Comparison of ENCODE assay signal across 8 mouse cellular contexts in genomic region chr11:58331149-58331495, GRCm38 (mm10). TPM values are rescaled to one million over a fixed set of nuclear protein-coding genes. Genes with fewer than 3 reads are reported as not detected.
DNase-seq lines count a peak whose midpoint lies in the region; ATAC-seq and TF ChIP-seq lines count a peak whose summit lies in the region.

No protein-coding gene starts in this region.

- peak overlapping the region; percentile 98 for H3K4me2 ChIP-seq in midbrain, embryonic 12.5 days (replicated peaks)

- no peaks in the 10 kb centered on the region for H3K9me3 ChIP-seq in hindbrain, embryonic 10.5 days
- no peaks in the 10 kb centered on the region for H3K9me3 ChIP-seq in midbrain, embryonic 12.5 days

- no peak overlapping the region; the same call in 1 of the 2 replicates for H3K27ac ChIP-seq in kidney, adult 2 months (ENCODE audit: insufficient read depth, low read depth, low read length)
- H3K27ac ChIP-seq in cerebellum, adult 2 months (ENCODE audit: insufficient read depth, low read length): no peak overlapping the region
- H3K27ac ChIP-seq in hindbrain, embryonic 10.5 days: peak overlapping the region; percentile 94
- no peak overlapping the region; the same call in 1 of the 2 replicates for H3K27ac ChIP-seq in midbrain, embryonic 12.5 days (replicated peaks)

- WGBS in kidney, adult 2 months: 10% methylated on average over 10 of the region's 10 CpGs
- WGBS in cerebellum, adult 2 months: 7% methylated on average over 10 of the region's 10 CpGs
- 24% methylated on average over 10 of the region's 10 CpGs for WGBS in hindbrain, embryonic 10.5 days
- WGBS in midbrain, embryonic 12.5 days: 22% methylated on average over 10 of the region's 10 CpGs

- no peaks in the 10 kb centered on the region for H3K27me3 ChIP-seq in kidney, adult 2 months (replicated peaks; ENCODE audit: control insufficient read depth, insufficient read depth, low read length)
- H3K27me3 ChIP-seq in cerebellum, adult 2 months (ENCODE audit: control insufficient read depth, insufficient read depth, low read length): no peaks in the 10 kb centered on the region
- no peaks in the 10 kb centered on the region for H3K27me3 ChIP-seq in hindbrain, embryonic 10.5 days (ENCODE audit: insufficient read depth, poor library complexity, severe bottlenecking)
- H3K27me3 ChIP-seq in midbrain, embryonic 12.5 days: no peaks in the 10 kb centered on the region

- TF ChIP-seq POLR2A in kidney, adult 2 months (IDR thresholded peaks at IDR 0.05; ENCODE audit: low read depth, low read length): no peak
- no peak for TF ChIP-seq POLR2A in cerebellum, adult 2 months (IDR thresholded peaks at IDR 0.05; ENCODE audit: borderline replicate concordance, insufficient read depth, low read length)

- peak overlapping the region; percentile 85 for H3K9ac ChIP-seq in midbrain, embryonic 12.5 days (replicated peaks)

- DNase-seq in kidney, adult 2 months: no peak
- DNase-seq in kidney, postnatal 14 days: no peak
- DNase-seq in cerebellum, adult 2 months: no peak
- no peak for DNase-seq in hindbrain, embryonic 10.5 days (ENCODE audit: low spot score)
- DNase-seq in urinary bladder, adult 2 months (ENCODE audit: low spot score): no peak
- no peak for DNase-seq in frontal cortex, postnatal 10 days (ENCODE audit: low spot score in 2 of 2)

- H3K36me3 ChIP-seq in kidney, adult 2 months (ENCODE audit: control insufficient read depth, insufficient read depth, low read length): no peaks in the 10 kb centered on the region
- H3K36me3 ChIP-seq in hindbrain, embryonic 10.5 days: peaks cover 56% of the 10 kb centered on the region
- H3K36me3 ChIP-seq in midbrain, embryonic 12.5 days: peaks cover 43% of the 10 kb centered on the region

- ATAC-seq in midbrain, embryonic 12.5 days (ENCODE audit: low FRiP score, low read depth): peak; percentile 7; the same call in 1 of the 2 replicates
- ATAC-seq in megakaryocyte-erythroid progenitor cell, adult 5-6 weeks (replicated peaks; ENCODE audit: low FRiP score, low TSS enrichment, poor library complexity, severe bottlenecking): no peak

- peaks cover 8% of the 10 kb centered on the region for H3K4me1 ChIP-seq in kidney, adult 2 months (ENCODE audit: control insufficient read depth, insufficient read depth, low read length)
- H3K4me1 ChIP-seq in cerebellum, adult 2 months (ENCODE audit: control insufficient read depth, insufficient read depth, low read length): peaks cover 20% of the 10 kb centered on the region
- peaks cover 31% of the 10 kb centered on the region for H3K4me1 ChIP-seq in hindbrain, embryonic 10.5 days (replicated peaks)
- peaks cover 33% of the 10 kb centered on the region for H3K4me1 ChIP-seq in midbrain, embryonic 12.5 days

- TF ChIP-seq CTCF in kidney, adult 2 months (conservative IDR thresholded peaks at IDR 0.05; ENCODE audit: insufficient read depth, insufficient read length, low read depth, low read length): no peak
- no peak for TF ChIP-seq CTCF in cerebellum, adult 2 months (IDR thresholded peaks at IDR 0.05; ENCODE audit: borderline replicate concordance, insufficient read depth, low read depth, low read length)

- peak overlapping the region; percentile 72 for H3K4me3 ChIP-seq in kidney, adult 2 months (ENCODE audit: insufficient read depth, low read depth, low read length)
- H3K4me3 ChIP-seq in cerebellum, adult 2 months (replicated peaks; ENCODE audit: insufficient read depth, low read depth, low read length): peak overlapping the region; percentile 100
- H3K4me3 ChIP-seq in hindbrain, embryonic 10.5 days: peak overlapping the region; percentile 73
- peak overlapping the region; percentile 89 for H3K4me3 ChIP-seq in midbrain, embryonic 12.5 days

RNA-seq across cellular contexts. Expression of gene Sh3bp5l, which starts 0.6 kb away (rescaled TPM):
- polyA plus RNA-seq in kidney, adult 2 months (2012; rRNA removed): 29.7 and 32.8 TPM in 2 replicates
- polyA plus RNA-seq in cerebellum, adult 2 months (2012; rRNA removed): 63.3 and 64.5 TPM in 2 replicates
- polyA plus RNA-seq in hindbrain, embryonic 10.5 days (2016; fragmentation: Nextera tagmentation; extraction: Ambion mirVana): 50.7 and 52.0 TPM in 2 replicates
- 50.6 and 51.0 TPM in 2 replicates for polyA plus RNA-seq in midbrain, embryonic 12.5 days (2016; fragmentation: Nextera tagmentation; extraction: Ambion mirVana)
- 22.0 and 23.9 TPM in 2 replicates for polyA plus RNA-seq in urinary bladder, adult 2 months (2012; rRNA removed)
- 12.8 and 13.8 TPM in 2 replicates for total RNA-seq in megakaryocyte-erythroid progenitor cell, adult 5-6 weeks (2014; fragmentation: Nextera tagmentation)
- total RNA-seq in megakaryocyte-erythroid progenitor cell, adult 5-6 weeks (2017): 10.4 and 20.9 TPM in 2 replicates

RNA-seq across cellular contexts. Expression of gene Zfp672, which starts 1.0 kb away (rescaled TPM):
- 30.8 and 38.3 TPM in 2 replicates for polyA plus RNA-seq in kidney, adult 2 months (2012; rRNA removed)
- polyA plus RNA-seq in cerebellum, adult 2 months (2012; rRNA removed): 45.5 and 45.9 TPM in 2 replicates
- 28.4 and 30.4 TPM in 2 replicates for polyA plus RNA-seq in hindbrain, embryonic 10.5 days (2016; fragmentation: Nextera tagmentation; extraction: Ambion mirVana)
- polyA plus RNA-seq in midbrain, embryonic 12.5 days (2016; fragmentation: Nextera tagmentation; extraction: Ambion mirVana): 33.9 and 35.9 TPM in 2 replicates
- 43.2 and 48.6 TPM in 2 replicates for polyA plus RNA-seq in urinary bladder, adult 2 months (2012; rRNA removed)
- 60.9 and 65.9 TPM in 2 replicates for total RNA-seq in megakaryocyte-erythroid progenitor cell, adult 5-6 weeks (2014; fragmentation: Nextera tagmentation)
- 28.5 and 30.9 TPM in 2 replicates for total RNA-seq in megakaryocyte-erythroid progenitor cell, adult 5-6 weeks (2017)

RNA-seq across cellular contexts. Expression of gene Zfp692, which starts 24.3 kb away (rescaled TPM):
- polyA plus RNA-seq in kidney, adult 2 months (2012; rRNA removed): 14.8 and 20.8 TPM in 2 replicates
- 74.5 and 81.1 TPM in 2 replicates for polyA plus RNA-seq in cerebellum, adult 2 months (2012; rRNA removed)
- 24.2 and 28.2 TPM in 2 replicates for polyA plus RNA-seq in hindbrain, embryonic 10.5 days (2016; fragmentation: Nextera tagmentation; extraction: Ambion mirVana)
- 26.4 and 28.5 TPM in 2 replicates for polyA plus RNA-seq in midbrain, embryonic 12.5 days (2016; fragmentation: Nextera tagmentation; extraction: Ambion mirVana)
- 30.9 and 46.0 TPM in 2 replicates for polyA plus RNA-seq in urinary bladder, adult 2 months (2012; rRNA removed)
- total RNA-seq in megakaryocyte-erythroid progenitor cell, adult 5-6 weeks (2014; fragmentation: Nextera tagmentation): 34.0 and 66.1 TPM in 2 replicates
- 25.0 and 26.7 TPM in 2 replicates for total RNA-seq in megakaryocyte-erythroid progenitor cell, adult 5-6 weeks (2017)

RNA-seq across cellular contexts. Expression of gene Lypd8, which starts 47.7 kb away (rescaled TPM):
- polyA plus RNA-seq in kidney, adult 2 months (2012; rRNA removed): 0.22 and 0.31 TPM in 2 replicates
- 0.08 and 0.10 TPM in 2 replicates for polyA plus RNA-seq in cerebellum, adult 2 months (2012; rRNA removed)
- not detected in 2 replicates for polyA plus RNA-seq in hindbrain, embryonic 10.5 days (2016; fragmentation: Nextera tagmentation; extraction: Ambion mirVana)
- not detected in 2 replicates for polyA plus RNA-seq in midbrain, embryonic 12.5 days (2016; fragmentation: Nextera tagmentation; extraction: Ambion mirVana)
- 1.8 TPM in 2 replicates for polyA plus RNA-seq in urinary bladder, adult 2 months (2012; rRNA removed)
- not detected in 2 replicates for total RNA-seq in megakaryocyte-erythroid progenitor cell, adult 5-6 weeks (2014; fragmentation: Nextera tagmentation)
- total RNA-seq in megakaryocyte-erythroid progenitor cell, adult 5-6 weeks (2017): not detected in 2 replicates

RNA-seq across cellular contexts. Expression of gene 4930438A08Rik, which starts 56.5 kb away (rescaled TPM):
- polyA plus RNA-seq in kidney, adult 2 months (2012; rRNA removed): not detected in 2 replicates
- 0.06 TPM in 1 of 2 replicates, not detected in the other for polyA plus RNA-seq in cerebellum, adult 2 months (2012; rRNA removed)
- 0.12 and 0.14 TPM in 2 replicates for polyA plus RNA-seq in hindbrain, embryonic 10.5 days (2016; fragmentation: Nextera tagmentation; extraction: Ambion mirVana)
- polyA plus RNA-seq in midbrain, embryonic 12.5 days (2016; fragmentation: Nextera tagmentation; extraction: Ambion mirVana): 0.14 TPM in 1 of 2 replicates, not detected in the other
- polyA plus RNA-seq in urinary bladder, adult 2 months (2012; rRNA removed): 0.04 TPM in 1 of 2 replicates, not detected in the other
- total RNA-seq in megakaryocyte-erythroid progenitor cell, adult 5-6 weeks (2014; fragmentation: Nextera tagmentation): 2.3 TPM in 1 of 2 replicates, not detected in the other
- total RNA-seq in megakaryocyte-erythroid progenitor cell, adult 5-6 weeks (2017): 0.19 TPM in 1 of 2 replicates, not detected in the other
